Mouse (Mus musculus): ENCODE measurements around the gene Vkorc1l1. TPM values are rescaled to one million over a fixed set of nuclear protein-coding genes. Genes with fewer than 3 reads are reported as not detected.

Vkorc1l1 gene
- total RNA-seq, 2 experiments from 2014 or later: 42.0 to 44.4 TPM

Other genes starting within 250 kb of the Vkorc1l1 start
- not detected for gene Sept14, start 233.5 kb upstream of the Vkorc1l1 start, total RNA-seq (2021)
- gene Mrps17, start 226.5 kb upstream of the Vkorc1l1 start, total RNA-seq (2021): 10 to 100 TPM; 75.0 to 87.6 TPM
- gene Nipsnap2, start 216.9 kb upstream of the Vkorc1l1 start, total RNA-seq (2021): 10 to 100 TPM; 75.4 to 76.4 TPM
- gene Psph, start 154.5 kb upstream of the Vkorc1l1 start, total RNA-seq (2021): 10 to 100 TPM; 27.5 to 28.9 TPM
- gene Sumf2, start 95.0 kb upstream of the Vkorc1l1 start, total RNA-seq (2021): 10 to 100 TPM; 20.4 to 21.5 TPM
- gene Chchd2, start 54.5 kb upstream of the Vkorc1l1 start, total RNA-seq (2021): 100 to 1,000 TPM; 437 to 493 TPM
- gene Zbed5, start 46.2 kb upstream of the Vkorc1l1 start, total RNA-seq (2021): 1 to 10 TPM; 4.5 to 4.9 TPM
- gene Phkg1, start 43.4 kb upstream of the Vkorc1l1 start, total RNA-seq (2021): 10 to 100 TPM; 23.0 to 23.1 TPM
- 1 to 10 TPM; 1.9 to 3.8 TPM for gene Nupr1l, start 33.4 kb upstream of the Vkorc1l1 start, total RNA-seq (2021)
- 10 to 100 TPM in 1 of 2 experiments, 1 to 10 TPM in 1; 9.7 to 10.6 TPM for gene Gusb, start 61.1 kb downstream of the Vkorc1l1 start, total RNA-seq (2021)
- gene Asl, start 87.3 kb downstream of the Vkorc1l1 start, total RNA-seq (2021): 10 to 100 TPM; 18.0 to 18.8 TPM
- gene Crcp, start 87.3 kb downstream of the Vkorc1l1 start, total RNA-seq (2021): 10 to 100 TPM; 37.0 to 38.2 TPM
- gene Tpst1, start 131.4 kb downstream of the Vkorc1l1 start, total RNA-seq (2021): 10 to 100 TPM; 50.2 to 50.6 TPM
- 10 to 100 TPM in 1 of 2 experiments, 1 to 10 TPM in 1; 9.8 to 13.0 TPM for gene Kctd7, start 202.9 kb downstream of the Vkorc1l1 start, total RNA-seq (2021)
- gene Rabgef1, start 229.8 kb downstream of the Vkorc1l1 start, total RNA-seq (2021): 10 to 100 TPM; 51.3 to 53.3 TPM